Mouse (Mus musculus) liver, adult 2 months (tissue): ENCODE measurements around the gene Adh5.

Source experiments
- CTCF ChIP-seq: fragments of 200-500 bp; IDR thresholded peaks from 2 replicates; pipeline ENCODE4 v1.5.1; 2011; ENCODE audit warnings: low read depth, low read length, control low read depth
- POLR2A ChIP-seq: fragments of 200-500 bp; IDR thresholded peaks from 2 replicates; pipeline ENCODE4 v1.6.1; 2011; ENCODE audit warnings: low read length, control low read depth; ENCODE audit not compliant: insufficient read depth; ENCODE audit errors: extremely low read depth

DNA sequence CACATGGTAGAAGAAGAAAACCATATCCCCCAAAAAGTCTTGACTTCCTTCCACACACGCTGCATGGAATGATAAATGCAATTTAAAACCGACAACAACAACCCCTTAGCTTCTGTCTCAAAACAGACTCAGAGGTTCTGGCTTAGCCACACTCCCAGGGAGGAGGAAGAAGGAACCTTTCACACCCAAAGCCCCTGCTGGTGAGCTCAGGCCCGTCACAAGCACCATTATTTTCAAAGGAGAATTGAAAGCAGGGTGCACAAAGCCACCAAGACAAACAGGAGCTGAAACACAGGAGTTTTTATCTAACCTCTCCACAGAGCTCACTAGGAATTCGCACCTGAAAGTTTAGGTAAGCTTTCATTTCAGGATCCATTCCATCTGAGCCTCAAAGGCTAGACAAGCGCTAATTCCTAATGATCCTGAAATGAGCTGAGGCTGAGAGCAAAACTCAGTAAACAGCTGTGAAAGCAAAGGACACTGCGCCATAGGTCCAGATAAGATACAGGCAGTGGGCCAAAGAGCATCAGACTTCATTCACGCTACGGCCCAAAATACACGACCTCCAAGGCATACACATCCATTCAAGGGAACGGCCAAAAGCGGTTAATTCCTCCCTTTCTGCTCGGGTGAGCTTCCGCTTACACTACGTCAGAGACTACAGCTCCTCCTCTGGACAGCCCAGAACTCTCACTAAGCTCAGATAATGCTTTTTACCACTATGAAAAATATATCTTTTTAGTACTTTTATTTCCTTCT, 38.8 kb downstream of the Adh5 start:
- TF ChIP-seq CTCF (no peak), POLR2A (no peak)
